Mouse (Mus musculus) liver, adult 2 months (tissue): ENCODE measurements around the gene Dxo.
A peak's percentile ranks its signal among the peaks of the same experiment; 100 is the strongest.

Source experiments
- CTCF ChIP-seq: fragments of 200-500 bp; IDR thresholded peaks from 2 replicates; pipeline ENCODE4 v1.5.1; 2011; ENCODE audit warnings: low read depth, low read length, control low read depth
- POLR2A ChIP-seq: fragments of 200-500 bp; IDR thresholded peaks from 2 replicates; pipeline ENCODE4 v1.6.1; 2011; ENCODE audit warnings: low read length, control low read depth; ENCODE audit not compliant: insufficient read depth; ENCODE audit errors: extremely low read depth

DNA sequence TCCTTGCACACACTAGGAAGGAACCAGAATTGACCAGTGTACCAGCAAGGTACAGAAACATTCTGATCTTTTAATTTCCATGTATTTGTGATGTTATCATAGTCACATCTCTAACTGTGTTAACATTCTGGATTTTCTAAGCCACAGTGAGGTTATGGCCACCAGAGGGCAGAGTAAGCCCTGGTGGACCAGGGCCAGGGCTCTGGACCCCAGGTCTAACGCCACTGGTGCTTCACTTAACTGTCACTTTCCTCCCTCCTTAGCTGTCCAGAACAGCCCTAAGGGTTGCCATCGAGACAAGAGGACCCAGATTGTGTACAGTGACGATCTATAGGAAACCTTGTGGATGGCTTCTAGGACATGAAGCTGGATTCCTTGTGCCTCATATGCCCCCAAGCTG, 19.0 kb downstream of the Dxo start:
- peak; percentile 87 for TF ChIP-seq CTCF
- no peak for TF ChIP-seq POLR2A
